ENCODE assay signal across 8 mouse cellular contexts in the genomic region with DNA sequence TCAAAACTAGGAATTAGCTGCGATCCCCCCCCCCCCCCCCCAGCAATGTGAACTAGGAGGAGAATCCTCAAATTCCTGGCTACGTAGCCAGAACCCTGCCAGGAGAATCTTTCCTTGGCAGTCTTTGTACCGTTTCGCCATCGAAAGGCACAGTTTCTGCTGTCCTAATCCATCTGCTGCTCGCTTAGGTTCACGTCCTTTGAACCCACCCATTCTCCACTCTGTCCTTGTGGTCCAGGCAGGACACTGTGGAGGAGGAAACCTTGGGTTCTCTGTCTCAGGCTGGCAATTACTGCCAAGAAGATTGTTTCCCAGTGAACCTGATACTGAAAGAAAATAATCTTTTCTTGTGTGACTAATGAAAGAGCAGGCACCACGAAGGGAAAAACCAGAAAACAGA. TPM values are rescaled to one million over a fixed set of nuclear protein-coding genes. Genes with fewer than 3 reads are reported as not detected.
DNase-seq lines count a peak whose midpoint lies in the region; ATAC-seq and TF ChIP-seq lines count a peak whose summit lies in the region.

No protein-coding gene starts in this region.

- H3K4me1 ChIP-seq in lung, adult 2 months (ENCODE audit: control insufficient read depth, insufficient read depth, low read length) = peaks cover 2% of the 10 kb centered on the region; the same call in 1 of the 2 replicates
- peaks cover 3% of the 10 kb centered on the region; the same call in 1 of the 2 replicates for H3K4me1 ChIP-seq in liver, embryonic 11.5 days (replicated peaks; ENCODE audit: control insufficient read depth, insufficient read depth, low read length)
- peaks cover 8% of the 10 kb centered on the region; the same call in 1 of the 2 replicates for H3K4me1 ChIP-seq in stomach, embryonic 14.5 days (ENCODE audit: control insufficient read depth, insufficient read depth, low read length)

- no peak for TF ChIP-seq POLR2A in lung, adult 2 months (IDR thresholded peaks at IDR 0.05; ENCODE audit: borderline replicate concordance, extremely low read depth, low read depth, low read length)

- H3K4me2 ChIP-seq in liver, embryonic 11.5 days = peak overlapping the region; percentile 97
- H3K4me2 ChIP-seq in stomach, embryonic 14.5 days (replicated peaks; ENCODE audit: low read depth, low read length) = peak overlapping the region; percentile 88

- H3K9me3 ChIP-seq in liver, embryonic 11.5 days (ENCODE audit: control insufficient read depth, low read length) = no peaks in the 10 kb centered on the region
- no peaks in the 10 kb centered on the region for H3K9me3 ChIP-seq in stomach, embryonic 14.5 days (ENCODE audit: control insufficient read depth, low read depth, low read length)

- no peaks in the 10 kb centered on the region for H3K27me3 ChIP-seq in liver, embryonic 11.5 days (replicated peaks; ENCODE audit: control insufficient read depth, insufficient read depth, low read length)
- H3K27me3 ChIP-seq in stomach, embryonic 14.5 days (ENCODE audit: control insufficient read depth, insufficient read depth, low read length) = no peaks in the 10 kb centered on the region

- no peak overlapping the region for H3K9ac ChIP-seq in liver, embryonic 11.5 days (ENCODE audit: low read depth, low read length)
- no peak overlapping the region for H3K9ac ChIP-seq in stomach, embryonic 14.5 days (replicated peaks; ENCODE audit: low read depth, low read length)

- H3K4me3 ChIP-seq in lung, adult 2 months (replicated peaks; ENCODE audit: extremely low read depth, low read depth, low read length) = no peak overlapping the region
- peak overlapping the region; percentile 96 for H3K4me3 ChIP-seq in liver, embryonic 11.5 days (ENCODE audit: low read depth, low read length)
- H3K4me3 ChIP-seq in stomach, embryonic 14.5 days (ENCODE audit: low read depth, low read length) = peak overlapping the region; percentile 99; the same call in 1 of the 2 replicates

- TF ChIP-seq CTCF in lung, adult 2 months (IDR thresholded peaks at IDR 0.05; ENCODE audit: insufficient read depth, low read length) = no peak

- 15% methylated on average over 8 of the region's 8 CpGs for WGBS in lung, adult 2 months
- 6% methylated on average over 8 of the region's 8 CpGs for WGBS in liver, embryonic 11.5 days
- WGBS in stomach, embryonic 14.5 days = 3% methylated on average over 8 of the region's 8 CpGs

- DNase-seq in lung, adult 18-20 months = peak; percentile 8 to 12
- no peak for DNase-seq in lung, adult 2 months
- peak; percentile 25 for DNase-seq in cerebellum, adult 9-10 months
- DNase-seq in heart, postnatal 10 days = peak; percentile 15 to 26
- no peak for DNase-seq in liver, embryonic 11.5 days (ENCODE audit: low spot score)
- DNase-seq in thymus, postnatal 25 days = no peak
- DNase-seq in urinary bladder, adult 2 months (ENCODE audit: low spot score) = no peak

- no peak overlapping the region for H3K27ac ChIP-seq in liver, embryonic 11.5 days (ENCODE audit: low read depth, low read length)
- no peak overlapping the region for H3K27ac ChIP-seq in stomach, embryonic 14.5 days (ENCODE audit: low read length)

- intact Hi-C loops in heart, postnatal 10 days (cut with DNase I) = loop anchor here (10.0 kb wide), 2 partner anchors 229 to 441 kb away; no protein-coding TSS in a partner anchor

- H3K36me3 ChIP-seq in liver, embryonic 11.5 days (ENCODE audit: control insufficient read depth, insufficient read depth, low read length) = no peaks in the 10 kb centered on the region
- no peaks in the 10 kb centered on the region for H3K36me3 ChIP-seq in stomach, embryonic 14.5 days (ENCODE audit: control insufficient read depth, insufficient read depth, low read length)

- ATAC-seq in liver, embryonic 11.5 days (replicated peaks; ENCODE audit: low FRiP score) = no peak
- no peak for ATAC-seq in stomach, embryonic 14.5 days (ENCODE audit: insufficient number of reproducible peaks, insufficient read depth, low FRiP score, low read depth)

RNA-seq across cellular contexts. Expression of a gene that starts 1.0 kb away (rescaled TPM):
- polyA plus RNA-seq in lung, adult 2 months (2012; rRNA removed) = 13.5 and 16.8 TPM in 2 replicates
- 10 to 100 TPM; 36.8 to 39.4 TPM for total RNA-seq in heart, postnatal 10 days (2021)
- polyA plus RNA-seq in liver, embryonic 11.5 days (2014; fragmentation: Nextera tagmentation; extraction: Ambion mirVana) = 6.6 and 8.2 TPM in 2 replicates
- polyA plus RNA-seq in stomach, embryonic 14.5 days (2014; fragmentation: Nextera tagmentation; extraction: Ambion mirVana) = 20.6 and 21.1 TPM in 2 replicates
- polyA plus RNA-seq in urinary bladder, adult 2 months (2012; rRNA removed) = 12.7 and 14.5 TPM in 2 replicates

RNA-seq across cellular contexts. Expression of a gene that starts 25.3 kb away (rescaled TPM):
- polyA plus RNA-seq in lung, adult 2 months (2012; rRNA removed) = not detected in 2 replicates
- total RNA-seq in heart, postnatal 10 days (2021) = not detected
- polyA plus RNA-seq in liver, embryonic 11.5 days (2014; fragmentation: Nextera tagmentation; extraction: Ambion mirVana) = not detected in 2 replicates
- polyA plus RNA-seq in stomach, embryonic 14.5 days (2014; fragmentation: Nextera tagmentation; extraction: Ambion mirVana) = not detected in 2 replicates
- polyA plus RNA-seq in urinary bladder, adult 2 months (2012; rRNA removed) = not detected in 2 replicates

RNA-seq across cellular contexts. Expression of a gene that starts 58.0 kb away (rescaled TPM):
- 2.9 TPM in 1 of 2 replicates, not detected in the other for polyA plus RNA-seq in lung, adult 2 months (2012; rRNA removed)
- not detected for total RNA-seq in heart, postnatal 10 days (2021)
- polyA plus RNA-seq in liver, embryonic 11.5 days (2014; fragmentation: Nextera tagmentation; extraction: Ambion mirVana) = not detected in 2 replicates
- polyA plus RNA-seq in stomach, embryonic 14.5 days (2014; fragmentation: Nextera tagmentation; extraction: Ambion mirVana) = not detected in 2 replicates
- not detected in 2 replicates for polyA plus RNA-seq in urinary bladder, adult 2 months (2012; rRNA removed)

Comparison
In these comparisons a context has a peak if more than half of its experiments do, and no peak if none do; other contexts are left out.
1. DNase-seq: peak in lung, adult 18-20 months (2 of 2), cerebellum, adult 9-10 months (single experiment) and heart, postnatal 10 days (2 of 2); none in lung, adult 2 months (single experiment), liver, embryonic 11.5 days (single experiment), thymus, postnatal 25 days (single experiment) and urinary bladder, adult 2 months (single experiment).